11 mouse cellular contexts compared by ENCODE assay signal in genomic region chr10:38984358-38985075, GRCm38 (mm10). TPM values are rescaled to one million over a fixed set of nuclear protein-coding genes. Genes with fewer than 3 reads are reported as not detected.
DNase-seq lines count a peak whose midpoint lies in the region; ATAC-seq and TF ChIP-seq lines count a peak whose summit lies in the region.
"Had no signal": no experiment of that assay in that cellular context is flagged by ENCODE, and none has a peak within 500 bp of the region (broad histone marks: within the 10 kb centered on the region; RNA-seq: fewer than 3 reads in every experiment).

No protein-coding gene starts in this region.

- no peak for TF ChIP-seq EP300 in heart, adult 2 months (IDR thresholded peaks at IDR 0.05; ENCODE audit: insufficient read depth, low read depth, low read length)

- peaks cover 61% of the 10 kb centered on the region for H3K36me3 ChIP-seq in heart, adult 2 months (ENCODE audit: control insufficient read depth, insufficient read depth, low read length)
- no peaks in the 10 kb centered on the region for H3K36me3 ChIP-seq in kidney, postnatal 0 days (ENCODE audit: insufficient read depth, low read length)
- H3K36me3 ChIP-seq in intestine, embryonic 16.5 days (ENCODE audit: control insufficient read depth, insufficient read depth, low read length): no peaks in the 10 kb centered on the region

- no peak overlapping the region for H3K4me2 ChIP-seq in kidney, postnatal 0 days (ENCODE audit: low read length)
- H3K4me2 ChIP-seq in intestine, embryonic 16.5 days (ENCODE audit: low read depth, low read length): no peak overlapping the region

- ATAC-seq in kidney, postnatal 0 days (replicated peaks; ENCODE audit: low FRiP score, low read depth): no peak
- no peak for ATAC-seq in intestine, embryonic 16.5 days
- no peak for ATAC-seq in megakaryocyte, adult 5-6 weeks (ENCODE audit: poor library complexity, severe bottlenecking)

- WGBS in heart, adult 2 months: 46% methylated on average over 4 of the region's 4 CpGs
- WGBS in kidney, postnatal 0 days: 52% methylated on average over 4 of the region's 4 CpGs
- 26% methylated on average over 4 of the region's 4 CpGs for WGBS in intestine, embryonic 16.5 days

- TF ChIP-seq CTCF in heart, adult 2 months (IDR thresholded peaks at IDR 0.05): no peak
- TF ChIP-seq CTCF in kidney, postnatal 0 days (IDR thresholded peaks at IDR 0.05; ENCODE audit: low read depth): no peak

- H3K27ac ChIP-seq in heart, adult 2 months: peak overlapping the region; percentile 64
- peak overlapping the region; percentile 36 for H3K27ac ChIP-seq in kidney, postnatal 0 days
- H3K27ac ChIP-seq in intestine, embryonic 16.5 days (ENCODE audit: low read length): peak overlapping the region; percentile 46; the same call in 1 of the 2 replicates

- peaks cover 32% of the 10 kb centered on the region for H3K4me1 ChIP-seq in heart, adult 2 months (ENCODE audit: control insufficient read depth, insufficient read depth, low read length)
- H3K4me1 ChIP-seq in kidney, postnatal 0 days (replicated peaks; ENCODE audit: insufficient read depth, low read length): peaks cover 7% of the 10 kb centered on the region; the same call in 1 of the 2 replicates
- H3K4me1 ChIP-seq in intestine, embryonic 16.5 days (ENCODE audit: control insufficient read depth, insufficient read depth, low read length): peaks cover 5% of the 10 kb centered on the region

- peaks cover 4% of the 10 kb centered on the region; the same call in 1 of the 2 replicates for H3K79me2 ChIP-seq in heart, adult 2 months (replicated peaks; ENCODE audit: control insufficient read depth, insufficient read depth, low read length)

- intact Hi-C loops in heart, adult 2 months (cut with DNase I): loop anchor here (5.0 kb wide), 1 partner anchor 102 kb away; no protein-coding TSS in a partner anchor
- intact Hi-C loops in heart, postnatal 25 days (cut with DNase I): no loop called here

- H3K4me3 ChIP-seq in heart, adult 2 months: no peak overlapping the region
- H3K4me3 ChIP-seq in kidney, postnatal 0 days (replicated peaks; ENCODE audit: low read depth, low read length): no peak overlapping the region
- no peak overlapping the region for H3K4me3 ChIP-seq in intestine, embryonic 16.5 days (ENCODE audit: low read length)

- no peak for TF ChIP-seq POLR2A in heart, adult 2 months (IDR thresholded peaks at IDR 0.05; ENCODE audit: insufficient read depth, low read depth, low read length)

- no peak for DNase-seq in heart, adult 2 months
- no peak for DNase-seq in heart, postnatal 25 days (ENCODE audit: low spot score)
- peak; percentile 63 for DNase-seq in kidney, postnatal 0 days (ENCODE audit: low spot score)
- no peak for DNase-seq in kidney, postnatal 36 days
- peak; percentile 53 for DNase-seq in NIH3T3 (ENCODE audit: low read depth)
- no peak for DNase-seq in cerebellum, adult 18-20 months
- DNase-seq: embryo, embryonic 11 days; thymus, postnatal 36 days had no signal

- H3K9me3 ChIP-seq in kidney, postnatal 0 days (replicated peaks; ENCODE audit: low read length): no peaks in the 10 kb centered on the region
- no peaks in the 10 kb centered on the region for H3K9me3 ChIP-seq in intestine, embryonic 16.5 days (ENCODE audit: control insufficient read depth, low read length)

- H3K9ac ChIP-seq in heart, adult 2 months (ENCODE audit: low read depth, low read length): no peak overlapping the region
- no peak overlapping the region for H3K9ac ChIP-seq in kidney, postnatal 0 days (ENCODE audit: low read depth, low read length)
- H3K9ac ChIP-seq in intestine, embryonic 16.5 days (ENCODE audit: low read depth, low read length): no peak overlapping the region

- H3K27me3 ChIP-seq in heart, adult 2 months (ENCODE audit: control insufficient read depth, insufficient read depth, low read length): no peaks in the 10 kb centered on the region
- no peaks in the 10 kb centered on the region for H3K27me3 ChIP-seq in kidney, postnatal 0 days (ENCODE audit: insufficient read depth, low read length)
- H3K27me3 ChIP-seq in intestine, embryonic 16.5 days (replicated peaks; ENCODE audit: control insufficient read depth, insufficient read depth, low read length): no peaks in the 10 kb centered on the region

RNA-seq across cellular contexts. Expression of gene Lama4, which starts 19.2 kb away (rescaled TPM):
- total RNA-seq in heart, adult 2 months (2021): 10 to 100 TPM; 51.8 to 55.4 TPM
- 40.7 and 52.7 TPM in 2 replicates for polyA plus RNA-seq in heart, adult 2 months (2012; rRNA removed)
- total RNA-seq in heart, postnatal 25 days (2021): 10 to 100 TPM; 72.6 to 81.7 TPM
- 46.0 and 46.3 TPM in 2 replicates for polyA plus RNA-seq in kidney, postnatal 0 days (2015; fragmentation: Nextera tagmentation; extraction: Ambion mirVana)
- 46.6 and 49.0 TPM in 2 replicates for polyA plus RNA-seq in intestine, embryonic 16.5 days (2015; fragmentation: Nextera tagmentation; extraction: Ambion mirVana)
- 0.09 TPM in 1 of 2 replicates, not detected in the other for total RNA-seq in megakaryocyte, adult 5-6 weeks (2015)
- total RNA-seq in megakaryocyte, adult 5-6 weeks (2017): 0.04 TPM in 2 replicates
- total RNA-seq: granulocyte monocyte progenitor cell, adult 5-6 weeks had no signal

Comparison
In these comparisons a context has a peak if more than half of its experiments do, and no peak if none do; other contexts are left out.
1. DNase-seq: peak in kidney, postnatal 0 days (single experiment) and NIH3T3 (single experiment); none in heart, adult 2 months (0 of 2), heart, postnatal 25 days (single experiment), kidney, postnatal 36 days (0 of 2) and cerebellum, adult 18-20 months (0 of 2).
2. RNA of gene Lama4, which starts 19.2 kb away (total RNA-seq): 72.6 to 81.7 TPM in heart, postnatal 25 days and 51.8 to 55.4 TPM in heart, adult 2 months; 0.04 to 0.09 TPM in megakaryocyte, adult 5-6 weeks; every median in the first group is over 10 times any median in the second.
3. Peak in every context shown above with its lines, with median percentiles within 50 percentile points of each other: H3K27ac ChIP-seq.